Mouse (Mus musculus): Measurements from ENCODE around the gene Vamp2.

Vamp2 gene

DNA sequence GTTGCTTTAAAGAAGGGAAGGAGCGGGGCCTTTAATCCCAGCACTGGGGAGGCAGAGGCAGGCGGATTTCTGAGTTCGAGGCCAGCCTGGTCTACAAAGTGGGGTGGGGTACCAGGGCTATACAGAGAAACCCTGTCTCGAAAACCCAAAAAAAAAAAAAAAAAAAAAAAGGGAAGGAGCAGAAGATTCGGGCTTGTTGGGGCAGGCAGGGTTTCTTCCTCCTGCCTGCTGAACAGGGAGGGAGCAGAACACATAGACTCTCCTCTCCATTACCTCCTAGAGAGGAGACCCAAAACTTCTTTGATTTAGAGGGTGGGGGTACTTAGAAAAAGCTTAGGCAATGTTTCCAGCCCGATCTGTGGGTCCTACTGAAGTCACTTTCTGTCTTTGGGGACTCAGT is 47.1 kb downstream of the Vamp2 start:
- no peak for DNase-seq

Measured in right cerebral cortex, postnatal 25 days (tissue).